28 mouse cellular contexts compared by ENCODE assay signal in the genomic region with DNA sequence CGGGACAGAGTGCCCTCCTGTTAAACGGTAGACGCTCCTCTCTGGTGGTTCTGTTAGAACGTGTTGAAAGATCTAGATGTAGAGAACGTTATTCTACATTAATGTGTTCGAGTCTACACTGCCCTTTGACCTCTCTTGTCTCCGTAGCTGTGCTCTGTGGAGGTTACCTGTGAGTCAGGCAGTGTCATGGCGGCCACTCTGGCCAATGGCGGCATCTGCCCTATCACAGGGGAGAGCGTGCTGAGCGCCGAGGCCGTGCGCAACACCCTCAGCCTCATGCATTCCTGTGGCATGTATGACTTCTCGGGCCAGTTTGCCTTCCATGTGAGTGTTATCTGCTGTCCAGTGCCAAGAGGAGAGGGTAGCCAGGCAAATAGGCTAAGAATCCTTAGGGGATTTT. TPM values are rescaled to one million over a fixed set of nuclear protein-coding genes. Genes with fewer than 3 reads are reported as not detected.
DNase-seq lines count a peak whose midpoint lies in the region; ATAC-seq and TF ChIP-seq lines count a peak whose summit lies in the region.
"Had no signal": no experiment of that assay in that cellular context is flagged by ENCODE, and none has a peak within 500 bp of the region (broad histone marks: within the 10 kb centered on the region; RNA-seq: fewer than 3 reads in every experiment).

No protein-coding gene starts in this region.

- no peak for DNase-seq in limb, embryonic 10.5 days (ENCODE audit: low spot score)
- no peak for DNase-seq in lung, postnatal 0 days (ENCODE audit: low spot score)
- no peak for DNase-seq in lung, postnatal 10 days
- DNase-seq in R1 (ENCODE audit: low read depth, low spot score) = peak; percentile 62
- peak; percentile 55 for DNase-seq in yolk sac, embryonic 10.5 days (ENCODE audit: low spot score)
- no peak for DNase-seq in kidney, adult 18-20 months
- DNase-seq: adrenal gland, postnatal 14 days; cerebellum, adult 11-12 months; cerebellum, adult 9-10 months; cerebellum, postnatal 36 days; gastrocnemius, postnatal 10 days; heart, adult 18-20 months; heart, postnatal 10 days; heart, postnatal 4 days had no signal

- no peaks in the 10 kb centered on the region for H3K27me3 ChIP-seq in limb, embryonic 13.5 days
- no peaks in the 10 kb centered on the region for H3K27me3 ChIP-seq in limb, embryonic 10.5 days (ENCODE audit: low read depth, poor library complexity, severe bottlenecking)
- H3K27me3 ChIP-seq in lung, postnatal 0 days (replicated peaks; ENCODE audit: insufficient read depth, low read length) = no peaks in the 10 kb centered on the region
- no peaks in the 10 kb centered on the region for H3K27me3 ChIP-seq in forebrain, embryonic 13.5 days
- H3K27me3 ChIP-seq: embryonic facial prominence, embryonic 15.5 days; forebrain, embryonic 15.5 days; hindbrain, embryonic 12.5 days had no signal

- no peak overlapping the region for H3K4me3 ChIP-seq in limb, embryonic 13.5 days
- H3K4me3 ChIP-seq in limb, embryonic 10.5 days = no peak overlapping the region
- no peak overlapping the region for H3K4me3 ChIP-seq in lung, postnatal 0 days (ENCODE audit: low read depth, low read length)
- no peak overlapping the region for H3K4me3 ChIP-seq in forebrain, embryonic 13.5 days
- H3K4me3 ChIP-seq: embryonic facial prominence, embryonic 15.5 days; erythroblast, embryonic 14.5 days; forebrain, embryonic 10.5 days; forebrain, embryonic 15.5 days; heart, embryonic 10.5 days; hindbrain, embryonic 12.5 days had no signal

- ATAC-seq in limb, embryonic 13.5 days (ENCODE audit: low FRiP score, low read depth) = 0 out of 2 replicates have a peak, but pooled peaks have one; percentile 38
- peak; percentile 30 for ATAC-seq in lung, postnatal 0 days
- no peak for ATAC-seq in forebrain, embryonic 13.5 days
- ATAC-seq: activated CD4-positive, CD25-positive, alpha-beta regulatory T cell, adult 4 months; forebrain, embryonic 15.5 days; hindbrain, embryonic 16.5 days had no signal

- H3K36me3 ChIP-seq in limb, embryonic 13.5 days = peaks cover 17% of the 10 kb centered on the region
- H3K36me3 ChIP-seq in limb, embryonic 10.5 days = peaks cover 21% of the 10 kb centered on the region
- H3K36me3 ChIP-seq in lung, postnatal 0 days (ENCODE audit: insufficient read depth, low read length) = no peaks in the 10 kb centered on the region
- peaks cover 8% of the 10 kb centered on the region for H3K36me3 ChIP-seq in forebrain, embryonic 13.5 days (ENCODE audit: poor library complexity, severe bottlenecking)
- H3K36me3 ChIP-seq: forebrain, embryonic 15.5 days had no signal

- no peak overlapping the region for H3K27ac ChIP-seq in limb, embryonic 13.5 days
- no peak overlapping the region for H3K27ac ChIP-seq in limb, embryonic 10.5 days
- H3K27ac ChIP-seq in lung, postnatal 0 days (ENCODE audit: low read length) = no peak overlapping the region
- H3K27ac ChIP-seq in forebrain, embryonic 13.5 days = no peak overlapping the region
- H3K27ac ChIP-seq: embryonic facial prominence, embryonic 15.5 days; forebrain, embryonic 10.5 days; forebrain, embryonic 15.5 days; heart, embryonic 10.5 days; hindbrain, embryonic 12.5 days had no signal

- H3K9me3 ChIP-seq in limb, embryonic 13.5 days = no peaks in the 10 kb centered on the region
- H3K9me3 ChIP-seq in limb, embryonic 10.5 days (replicated peaks) = no peaks in the 10 kb centered on the region
- H3K9me3 ChIP-seq in lung, postnatal 0 days (ENCODE audit: low read length) = no peaks in the 10 kb centered on the region
- H3K9me3 ChIP-seq in forebrain, embryonic 13.5 days (replicated peaks) = no peaks in the 10 kb centered on the region
- H3K9me3 ChIP-seq: embryonic facial prominence, embryonic 15.5 days; forebrain, embryonic 10.5 days; forebrain, embryonic 15.5 days; G1E; heart, embryonic 10.5 days; hindbrain, embryonic 12.5 days had no signal

- H3K4me1 ChIP-seq in limb, embryonic 13.5 days = no peaks in the 10 kb centered on the region
- H3K4me1 ChIP-seq in limb, embryonic 10.5 days = peaks cover 4% of the 10 kb centered on the region; the same call in 1 of the 2 replicates
- H3K4me1 ChIP-seq in lung, postnatal 0 days (ENCODE audit: insufficient read depth, low read depth, low read length) = no peaks in the 10 kb centered on the region
- H3K4me1 ChIP-seq in forebrain, embryonic 13.5 days = no peaks in the 10 kb centered on the region
- H3K4me1 ChIP-seq: hindbrain, embryonic 12.5 days had no signal

- WGBS in limb, embryonic 13.5 days = 89% methylated on average over 15 of the region's 15 CpGs
- 90% methylated on average over 15 of the region's 15 CpGs for WGBS in limb, embryonic 10.5 days
- WGBS in lung, postnatal 0 days = 62% methylated on average over 15 of the region's 15 CpGs
- 90% methylated on average over 15 of the region's 15 CpGs for WGBS in forebrain, embryonic 13.5 days

- no peak for TF ChIP-seq EP300 in lung, postnatal 0 days (IDR thresholded peaks at IDR 0.05)

- TF ChIP-seq CTCF in lung, postnatal 0 days (IDR thresholded peaks at IDR 0.05) = no peak

- no peak overlapping the region for H3K9ac ChIP-seq in limb, embryonic 13.5 days
- H3K9ac ChIP-seq in lung, postnatal 0 days (replicated peaks; ENCODE audit: low read depth) = no peak overlapping the region
- H3K9ac ChIP-seq in forebrain, embryonic 13.5 days = no peak overlapping the region
- H3K9ac ChIP-seq: embryonic facial prominence, embryonic 15.5 days; forebrain, embryonic 15.5 days; hindbrain, embryonic 12.5 days had no signal

- no peak overlapping the region for H3K4me2 ChIP-seq in limb, embryonic 13.5 days (replicated peaks)
- no peak overlapping the region for H3K4me2 ChIP-seq in lung, postnatal 0 days (replicated peaks; ENCODE audit: low read depth, low read length)
- no peak overlapping the region for H3K4me2 ChIP-seq in forebrain, embryonic 13.5 days
- H3K4me2 ChIP-seq: embryonic facial prominence, embryonic 15.5 days; forebrain, embryonic 15.5 days; hindbrain, embryonic 12.5 days had no signal

RNA-seq across cellular contexts. Expression of a gene that starts 6.7 kb away (rescaled TPM):
- 34.5 and 35.2 TPM in 2 replicates for polyA plus RNA-seq in limb, embryonic 13.5 days (2015; fragmentation: Nextera tagmentation; extraction: Ambion mirVana)
- 33.3 and 34.4 TPM in 2 replicates for polyA plus RNA-seq in limb, embryonic 10.5 days (2016; fragmentation: Nextera tagmentation; extraction: Ambion mirVana)
- 16.0 and 16.9 TPM in 2 replicates for polyA plus RNA-seq in lung, postnatal 0 days (2015; fragmentation: Nextera tagmentation; extraction: Ambion mirVana)
- polyA plus RNA-seq in forebrain, embryonic 13.5 days (2015; fragmentation: Nextera tagmentation; extraction: Ambion mirVana) = 17.9 and 19.1 TPM in 2 replicates

RNA-seq across cellular contexts. Expression of a gene that starts 10.7 kb away (rescaled TPM):
- 1.8 and 2.5 TPM in 2 replicates for polyA plus RNA-seq in limb, embryonic 13.5 days (2015; fragmentation: Nextera tagmentation; extraction: Ambion mirVana)
- polyA plus RNA-seq in limb, embryonic 10.5 days (2016; fragmentation: Nextera tagmentation; extraction: Ambion mirVana) = 1.7 and 1.9 TPM in 2 replicates
- 0.82 and 0.92 TPM in 2 replicates for polyA plus RNA-seq in lung, postnatal 0 days (2015; fragmentation: Nextera tagmentation; extraction: Ambion mirVana)
- polyA plus RNA-seq in forebrain, embryonic 13.5 days (2015; fragmentation: Nextera tagmentation; extraction: Ambion mirVana) = 0.48 and 1.3 TPM in 2 replicates
- polyA plus RNA-seq: erythroblast, embryonic 14.5 days had no signal

RNA-seq across cellular contexts. Expression of a gene that starts 20.7 kb away (rescaled TPM):
- 0.45 and 0.57 TPM in 2 replicates for polyA plus RNA-seq in limb, embryonic 13.5 days (2015; fragmentation: Nextera tagmentation; extraction: Ambion mirVana)
- polyA plus RNA-seq in limb, embryonic 10.5 days (2016; fragmentation: Nextera tagmentation; extraction: Ambion mirVana) = 0.08 and 0.33 TPM in 2 replicates
- polyA plus RNA-seq in lung, postnatal 0 days (2015; fragmentation: Nextera tagmentation; extraction: Ambion mirVana) = not detected in 2 replicates
- polyA plus RNA-seq in forebrain, embryonic 13.5 days (2015; fragmentation: Nextera tagmentation; extraction: Ambion mirVana) = 0.13 and 0.21 TPM in 2 replicates
- polyA plus RNA-seq: activated CD4-positive, CD25-positive, alpha-beta regulatory T cell, adult 4 months; C2C12; erythroblast, embryonic 14.5 days; frontal cortex, adult 2 months; heart, embryonic 10.5 days; heart, embryonic 14.5 days; hindbrain, embryonic 12.5 days had no signal

RNA-seq across cellular contexts. Expression of a gene that starts 24.8 kb away (rescaled TPM):
- polyA plus RNA-seq in limb, embryonic 13.5 days (2015; fragmentation: Nextera tagmentation; extraction: Ambion mirVana) = 39.0 and 40.6 TPM in 2 replicates
- polyA plus RNA-seq in limb, embryonic 10.5 days (2016; fragmentation: Nextera tagmentation; extraction: Ambion mirVana) = 26.4 and 32.5 TPM in 2 replicates
- polyA plus RNA-seq in lung, postnatal 0 days (2015; fragmentation: Nextera tagmentation; extraction: Ambion mirVana) = 26.4 and 28.3 TPM in 2 replicates
- 12.6 and 12.9 TPM in 2 replicates for polyA plus RNA-seq in forebrain, embryonic 13.5 days (2015; fragmentation: Nextera tagmentation; extraction: Ambion mirVana)

RNA-seq across cellular contexts. Expression of a gene that starts 26.9 kb away (rescaled TPM):
- 75.7 and 76.4 TPM in 2 replicates for polyA plus RNA-seq in limb, embryonic 13.5 days (2015; fragmentation: Nextera tagmentation; extraction: Ambion mirVana)
- 127 and 135 TPM in 2 replicates for polyA plus RNA-seq in limb, embryonic 10.5 days (2016; fragmentation: Nextera tagmentation; extraction: Ambion mirVana)
- polyA plus RNA-seq in lung, postnatal 0 days (2015; fragmentation: Nextera tagmentation; extraction: Ambion mirVana) = 11.2 and 14.5 TPM in 2 replicates
- polyA plus RNA-seq in forebrain, embryonic 13.5 days (2015; fragmentation: Nextera tagmentation; extraction: Ambion mirVana) = 52.9 and 62.1 TPM in 2 replicates

Comparison
In these comparisons a context has a peak if more than half of its experiments do, and no peak if none do; other contexts are left out.
1. DNase-seq: peak in R1 (single experiment) and yolk sac, embryonic 10.5 days (single experiment); none in limb, embryonic 10.5 days (single experiment), lung, postnatal 0 days (single experiment), lung, postnatal 10 days (single experiment) and kidney, adult 18-20 months (single experiment).